Mouse (Mus musculus) thymus, postnatal 0 days (tissue): Measurements from ENCODE around the gene Trim30d. TPM values are rescaled to one million over a fixed set of nuclear protein-coding genes. Genes with fewer than 3 reads are reported as not detected.
"Not testable (repeated sequence)": the region's sequence is repeated elsewhere in the genome, so short reads cannot be mapped to it uniquely, and the experiment has no call there.

ENCODE experiments used
- DNase-seq: peaks from one replicate; pipeline ENCODE4 v3.0.0-alpha.2; 2015; ENCODE audit warnings: low spot score
- polyA plus RNA-seq: library from polyadenylated mRNA; unstranded; fragments of >200 nt; fragmentation: Nextera tagmentation; extraction: Ambion mirVana; gene quantifications from 2 replicates; pipeline ENCODE4 v1.2.1, GENCODE M21; 2015

Trim30d gene
- 4.9 and 5.8 TPM in 2 replicates for polyA plus RNA-seq

- peak; percentile 24 for DNase-seq
Observed at GRCm38 (mm10) chr7:104507421-104508065, at the start of gene Trim30d. Gene Trim30d (minus strand): TSS chr7:104507849.

- DNase-seq, result no peak
Observed at GRCm38 (mm10) chr7:104552700-104553099, 45.1 kb upstream of the Trim30d start.

DNA sequence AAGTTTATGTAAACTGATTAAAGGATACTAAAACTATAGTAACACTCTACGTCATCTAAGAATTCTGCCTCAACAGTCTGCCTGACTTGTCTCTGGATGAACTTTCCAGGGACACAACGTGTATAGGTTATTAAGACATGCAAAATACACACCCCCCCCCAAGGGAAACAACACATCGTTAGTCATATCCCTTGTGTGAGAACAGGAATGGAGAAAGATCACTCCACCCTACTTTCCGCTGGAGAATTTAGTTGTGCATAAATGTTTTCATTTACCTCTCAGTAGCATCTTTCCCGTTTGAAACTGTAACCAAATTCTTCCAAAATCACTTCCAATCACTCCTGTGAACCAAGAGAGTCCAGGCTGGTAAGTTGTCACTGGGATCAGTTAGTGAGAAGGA is 42.2 kb upstream of the Trim30d start, which contains the start of gene Olfr651:
Gene Olfr651 (plus strand): TSS at position 301 of the 400 bp plus-strand sequence.
- no peak for DNase-seq

DNA sequence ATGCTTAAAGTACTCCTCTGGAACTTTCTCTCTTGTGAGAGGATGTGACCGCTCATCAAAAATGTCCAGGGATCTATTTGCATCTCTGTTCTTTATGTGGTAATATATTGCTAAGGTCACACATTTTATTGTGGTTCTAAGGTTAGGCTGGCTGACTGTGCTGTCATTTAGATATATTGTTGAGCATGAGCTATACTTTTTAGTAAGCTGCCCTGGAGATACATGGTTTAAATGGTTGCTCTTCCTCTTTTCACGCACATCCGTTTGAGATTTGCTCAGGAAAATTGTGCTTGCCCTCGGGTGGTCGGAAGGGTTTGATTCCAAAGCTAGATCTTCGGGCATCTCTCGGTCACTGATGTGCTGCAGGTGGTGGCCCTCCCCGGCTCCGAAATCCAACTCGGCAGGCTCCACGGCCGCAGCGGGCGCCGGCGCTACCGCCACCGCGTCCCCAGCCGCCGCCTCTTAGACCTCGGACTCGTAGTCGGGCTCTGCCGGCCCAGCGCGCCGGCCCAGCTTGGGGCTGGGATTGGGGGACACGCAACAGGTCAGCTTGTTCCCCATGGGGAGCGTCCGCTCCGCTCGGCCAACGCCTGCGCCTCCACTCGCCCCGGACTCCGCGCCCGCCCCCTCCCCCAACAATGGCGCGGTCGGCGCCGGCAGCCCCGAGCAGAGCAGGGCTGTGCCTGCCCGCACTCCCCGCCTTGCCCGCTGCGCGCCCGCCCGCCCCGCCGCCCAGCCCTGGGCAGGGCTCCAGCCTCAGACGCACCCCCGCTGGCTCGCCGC is 5.9 kb downstream of the Trim30d start:
- DNase-seq, result no peak

- DNase-seq, result not testable (repeated sequence)
Observed at GRCm38 (mm10) chr7:104501186-104501585, 6.5 kb downstream of the Trim30d start.

DNA sequence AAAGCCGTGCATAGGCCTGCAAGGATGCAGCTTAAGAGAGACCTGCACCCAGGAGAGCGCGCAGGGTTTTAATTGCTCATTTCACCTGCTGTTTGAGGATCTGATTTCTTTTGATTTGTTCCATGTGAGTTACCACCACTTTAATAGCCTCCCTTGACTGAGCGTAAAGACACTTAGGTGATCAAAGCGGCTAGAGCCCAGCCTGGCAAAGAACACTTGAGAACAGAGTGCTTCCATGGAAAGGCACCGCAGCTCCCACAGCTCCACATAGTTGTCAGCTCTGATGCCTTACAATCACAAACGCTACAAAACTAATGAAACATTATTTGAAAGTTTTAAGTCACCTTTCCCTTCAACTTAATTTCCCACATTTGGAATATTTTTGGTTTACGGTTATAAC is 8.2 kb downstream of the Trim30d start:
- DNase-seq, result not testable (repeated sequence)

- DNase-seq, result peak; percentile 33
Observed at GRCm38 (mm10) chr7:104465065-104465744, 42.4 kb downstream of the Trim30d start, which contains the start of gene Trim30a. Gene Trim30a (minus strand): TSS chr7:104465193.

- peak; percentile 78 for DNase-seq
Observed at GRCm38 (mm10) chr7:104445961-104446645, 61.5 kb downstream of the Trim30d start.

Other genes with a start within 250 kb of the Trim30d start
- 2.8 and 3.1 TPM in 2 replicates for gene Trim5, start 219.8 kb downstream of the Trim30d start, polyA plus RNA-seq
- gene Trim12a, start 192.4 kb downstream of the Trim30d start, polyA plus RNA-seq, result 47.9 and 53.1 TPM in 2 replicates
- 0.10 and 0.22 TPM in 2 replicates for gene Trim34b, start 178.4 kb downstream of the Trim30d start, polyA plus RNA-seq
- gene Trim12c, start 154.5 kb downstream of the Trim30d start, polyA plus RNA-seq, result 7.8 and 9.6 TPM in 2 replicates
- 0.21 and 0.46 TPM in 2 replicates for gene Trim30b, start 138.0 kb downstream of the Trim30d start, polyA plus RNA-seq
- 0.45 and 0.74 TPM in 2 replicates for gene Trim30c, start 107.0 kb downstream of the Trim30d start, polyA plus RNA-seq
- gene Trim30a, start 42.7 kb downstream of the Trim30d start, polyA plus RNA-seq, result 15.3 and 17.9 TPM in 2 replicates
- gene Olfr651, start 42.3 kb upstream of the Trim30d start, polyA plus RNA-seq, result not detected in 2 replicates
- gene Olfr652, start 53.1 kb upstream of the Trim30d start, polyA plus RNA-seq, result not detected in 2 replicates
- gene Olfr653, start 69.5 kb upstream of the Trim30d start, polyA plus RNA-seq, result not detected in 2 replicates
- gene Olfr654, start 79.2 kb upstream of the Trim30d start, polyA plus RNA-seq, result not detected in 2 replicates
- gene Olfr655, start 93.9 kb upstream of the Trim30d start, polyA plus RNA-seq, result not detected in 2 replicates
- not detected in 2 replicates for gene Olfr656, start 106.1 kb upstream of the Trim30d start, polyA plus RNA-seq
- not detected in 2 replicates for gene Olfr657, start 116.9 kb upstream of the Trim30d start, polyA plus RNA-seq
- gene Olfr658, start 139.5 kb upstream of the Trim30d start, polyA plus RNA-seq, result not detected in 2 replicates
- not detected in 2 replicates for gene Olfr659, start 158.9 kb upstream of the Trim30d start, polyA plus RNA-seq
- gene Olfr661, start 178.7 kb upstream of the Trim30d start, polyA plus RNA-seq, result not detected in 2 replicates